Mouse (Mus musculus) kidney, embryonic 15.5 days (tissue): ENCODE data around the gene Cacng6. TPM values are rescaled to one million over a fixed set of nuclear protein-coding genes. Genes with fewer than 3 reads are reported as not detected.
A peak's percentile ranks its signal among the peaks of the same experiment; 100 is the strongest.

Experiments
- ATAC-seq: fragments of 200-750 bp; cut with Nextera tagmentation; replicated peaks from 2 replicates; pipeline ENCODE4 v1.8.0; 2017; ENCODE audit warnings: moderate TSS enrichment; ENCODE audit not compliant: low FRiP score
- H3K27ac ChIP-seq: fragments of 300-500 bp; sonication (generic); 2 replicates; pipeline ENCODE4 v1.5.1; 2015; ENCODE audit warnings: mild to moderate bottlenecking, inconsistent platforms
- H3K27me3 ChIP-seq: fragments of 300-500 bp; sonication (generic); 2 replicates; pipeline ENCODE4 v1.6.1; 2015; ENCODE audit warnings: inconsistent platforms
- H3K36me3 ChIP-seq: fragments of 300-500 bp; sonication (generic); 2 replicates; pipeline ENCODE4 v1.6.1; 2015; ENCODE audit warnings: inconsistent platforms
- H3K4me1 ChIP-seq: fragments of 300-500 bp; sonication (generic); 2 replicates; pipeline ENCODE4 v1.6.1; 2015; ENCODE audit warnings: inconsistent platforms
- H3K4me2 ChIP-seq: fragments of 300-500 bp; sonication (generic); 2 replicates; pipeline ENCODE4 v1.6.1; 2015; ENCODE audit warnings: moderate library complexity, mild to moderate bottlenecking, inconsistent platforms
- H3K4me3 ChIP-seq: fragments of 300-500 bp; sonication (generic); replicated peaks from 2 replicates; pipeline ENCODE4 v1.5.1; 2015; ENCODE audit warnings: mild to moderate bottlenecking, inconsistent platforms
- H3K9ac ChIP-seq: fragments of 300-500 bp; sonication (generic); 2 replicates; pipeline ENCODE4 v1.6.1; 2015; ENCODE audit warnings: mild to moderate bottlenecking, inconsistent platforms
- H3K9me3 ChIP-seq: fragments of 300-500 bp; sonication (generic); replicated peaks from 2 replicates; pipeline ENCODE4 v1.6.1; 2016; ENCODE audit warnings: inconsistent platforms
- WGBS: fragments of 180-500 bp; shearing (Covaris S2); methylation state at CpG from one replicate; pipeline ENCODE4 v1.1.7; 2015; ENCODE audit warnings: mixed read lengths; 5-methylcytosine and 5-hydroxymethylcytosine counted together
- polyA plus RNA-seq: library from polyadenylated mRNA; unstranded; fragments of >200 nt; fragmentation: Nextera tagmentation; extraction: Ambion mirVana; gene quantifications from 2 replicates; pipeline ENCODE4 v1.2.1, GENCODE M21; 2015

The Cacng6 gene
- 0.62 and 1.5 TPM in 2 replicates for polyA plus RNA-seq

DNA sequence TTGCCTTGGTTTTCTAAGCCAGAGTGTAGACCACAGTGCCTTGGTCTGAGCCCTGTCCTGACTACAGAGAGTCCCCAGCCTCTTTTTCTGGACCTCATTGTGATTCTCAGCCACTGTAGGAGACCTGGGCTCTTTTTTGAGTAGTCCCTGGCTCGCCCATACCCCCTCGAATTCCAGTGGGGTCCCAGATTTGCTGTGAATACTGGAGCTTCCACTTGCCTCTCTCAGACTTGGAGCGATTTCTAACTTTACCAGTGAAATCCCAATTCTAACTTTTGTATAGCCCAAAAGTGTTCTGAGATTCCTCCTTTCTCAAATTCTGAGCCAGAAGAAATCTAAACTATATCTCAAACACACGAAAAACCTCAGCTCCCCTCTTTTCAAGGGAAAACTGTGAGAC is at the start of gene Cacng6:
Gene Cacng6, plus strand, starts transcription at position 301 of the 400 bp plus-strand sequence.
- Histone ChIP-seq H3K9me3 (no peaks in the 10 kb centered on the region), H3K9ac (no peak within 1 kb of the TSS), H3K4me2 (peak within 1 kb of the TSS; percentile 58), H3K4me1 (peaks cover 14% of the 10 kb centered on the region), H3K36me3 (no peaks in the 10 kb centered on the region), H3K27ac (no peak within 1 kb of the TSS), H3K27me3 (peaks cover 80% of the 10 kb centered on the region), H3K4me3 (peak within 1 kb of the TSS; percentile 28)
- WGBS = 33% methylated on average over 4 of the region's 4 CpGs
- no peak for ATAC-seq

GRCm38 (mm10) chr7:3376831-3377230 is 47.2 kb upstream of the Cacng6 start:
- WGBS = 49% methylated on average over 4 of the region's 4 CpGs
- no peaks in the 10 kb centered on the region for H3K27me3 ChIP-seq
- ATAC-seq = no peak
- no peak overlapping the region for H3K4me3 ChIP-seq
- H3K4me1 ChIP-seq = 0 out of 2 replicates have a peak, but pooled peaks cover 2% of the 10 kb centered on the region
- H3K9me3 ChIP-seq = no peaks in the 10 kb centered on the region
- H3K9ac ChIP-seq = no peak overlapping the region
- H3K36me3 ChIP-seq = no peaks in the 10 kb centered on the region
- no peak overlapping the region for H3K27ac ChIP-seq
- H3K4me2 ChIP-seq = no peak overlapping the region

- ATAC-seq = no peak
- WGBS = 85% methylated on average over 9 of the region's 9 CpGs
These were observed 41.9 kb upstream of the Cacng6 start for GRCm38 (mm10) chr7:3382123-3382522.

DNA sequence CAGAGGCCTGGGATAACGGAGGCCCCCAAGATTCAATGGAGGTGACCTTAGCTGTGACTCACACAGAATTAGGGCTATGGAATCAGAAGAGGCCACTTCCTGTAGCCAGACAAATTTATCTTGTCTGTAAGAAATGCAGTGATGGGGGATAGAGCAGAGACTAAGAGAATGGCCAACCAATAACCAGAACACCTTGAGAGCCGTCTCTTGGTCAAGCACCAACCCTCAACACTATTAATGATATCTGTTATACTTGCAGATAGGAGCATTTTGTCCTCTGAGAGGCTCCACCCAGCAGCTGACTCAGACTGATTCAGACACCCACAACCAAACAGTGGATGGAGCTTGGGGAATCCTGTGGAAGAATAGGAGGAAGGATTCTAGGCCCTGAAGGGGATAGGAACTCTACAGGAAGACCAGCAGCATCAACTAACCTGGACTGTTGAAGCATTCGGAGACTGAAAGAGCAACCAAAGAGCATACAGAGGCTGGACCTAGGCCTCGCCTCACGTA is 39.1 kb upstream of the Cacng6 start:
- Histone ChIP-seq H3K4me1 (peaks cover 3% of the 10 kb centered on the region; the same call in 1 of the 2 replicates), H3K4me3 (no peak overlapping the region), H3K9me3 (no peaks in the 10 kb centered on the region), H3K27ac (no peak overlapping the region), H3K36me3 (no peaks in the 10 kb centered on the region), H3K9ac (no peak overlapping the region), H3K27me3 (no peaks in the 10 kb centered on the region), H3K4me2 (no peak overlapping the region)
- WGBS = 90% methylated on average over 5 of the region's 5 CpGs
- no peak for ATAC-seq

More at GRCm38 (mm10) chr7:3382123-3382522, 41.9 kb upstream of the Cacng6 start:
- H3K27me3 ChIP-seq = no peaks in the 10 kb centered on the region
- no peaks in the 10 kb centered on the region for H3K36me3 ChIP-seq
- H3K9ac ChIP-seq = no peak overlapping the region
- H3K4me2 ChIP-seq = no peak overlapping the region
- no peaks in the 10 kb centered on the region for H3K4me1 ChIP-seq
- H3K9me3 ChIP-seq = no peaks in the 10 kb centered on the region
- no peak overlapping the region for H3K27ac ChIP-seq
- H3K4me3 ChIP-seq = no peak overlapping the region

DNA sequence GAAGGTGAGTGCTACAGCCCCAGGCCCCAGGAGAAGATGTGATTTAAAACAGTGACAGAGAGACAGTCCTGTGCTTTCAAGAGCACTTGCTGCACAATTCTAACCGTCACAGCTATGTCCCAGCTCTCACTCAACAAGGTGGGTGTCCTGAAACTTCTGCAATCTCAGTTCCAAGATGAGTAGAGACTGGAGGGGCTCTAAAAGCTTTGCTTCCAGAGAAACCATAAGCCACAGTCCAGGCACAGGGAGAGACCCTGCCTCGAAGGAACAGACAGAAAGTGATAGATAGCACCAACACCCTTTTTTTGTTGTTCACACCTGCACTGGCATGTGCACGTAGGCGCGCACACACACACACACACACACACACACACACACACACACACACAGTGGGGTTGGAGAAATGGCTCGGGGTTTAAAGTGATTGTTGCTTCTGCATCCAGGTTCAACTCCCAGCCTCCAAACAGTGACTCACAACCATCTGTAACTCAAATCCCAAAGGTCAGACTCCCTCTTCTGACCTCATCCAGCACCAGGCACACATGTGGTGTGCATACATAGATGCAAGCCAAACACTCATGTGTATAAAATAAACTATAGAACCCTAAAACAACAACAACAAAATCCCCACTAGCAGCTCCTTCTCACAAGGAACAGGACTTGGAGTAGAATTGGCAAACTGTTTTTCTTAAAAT is 37.8 kb upstream of the Cacng6 start:
- H3K9me3 ChIP-seq = no peaks in the 10 kb centered on the region
- no peaks in the 10 kb centered on the region for H3K36me3 ChIP-seq
- no peak overlapping the region for H3K4me2 ChIP-seq
- H3K9ac ChIP-seq = no peak overlapping the region
- no peak overlapping the region for H3K4me3 ChIP-seq
- no peak overlapping the region for H3K27ac ChIP-seq
- ATAC-seq = no peak
- H3K4me1 ChIP-seq = peaks cover 10% of the 10 kb centered on the region
- 77% methylated on average over 6 of the region's 6 CpGs for WGBS
- H3K27me3 ChIP-seq = no peaks in the 10 kb centered on the region

GRCm38 (mm10) chr7:3387761-3388160 is 36.2 kb upstream of the Cacng6 start:
- Histone ChIP-seq H3K4me1 (peaks cover 17% of the 10 kb centered on the region), H3K4me2 (no peak overlapping the region), H3K4me3 (no peak overlapping the region), H3K9me3 (no peaks in the 10 kb centered on the region), H3K36me3 (no peaks in the 10 kb centered on the region), H3K9ac (no peak overlapping the region), H3K27me3 (no peaks in the 10 kb centered on the region), H3K27ac (no peak overlapping the region)
- no peak for ATAC-seq
- WGBS = 82% methylated on average over 18 of the region's 18 CpGs

GRCm38 (mm10) chr7:3388885-3389284 is 35.1 kb upstream of the Cacng6 start:
- H3K27ac ChIP-seq = no peak overlapping the region
- H3K4me3 ChIP-seq = no peak overlapping the region
- no peaks in the 10 kb centered on the region for H3K9me3 ChIP-seq
- no peak overlapping the region for H3K9ac ChIP-seq
- whole genome bisulfite sequencing = 67% methylated on average over 6 of the region's 6 CpGs
- no peaks in the 10 kb centered on the region for H3K36me3 ChIP-seq
- peaks cover 17% of the 10 kb centered on the region for H3K4me1 ChIP-seq
- H3K27me3 ChIP-seq = no peaks in the 10 kb centered on the region
- no peak for ATAC-seq
- peak overlapping the region; percentile 56; the same call in 1 of the 2 replicates for H3K4me2 ChIP-seq

GRCm38 (mm10) chr7:3389444-3390412 is 34.3 kb upstream of the Cacng6 start:
- H3K27ac ChIP-seq = peak overlapping the region; percentile 37; the same call in 1 of the 2 replicates
- under 1% methylated on average over 16 of the region's 17 CpGs for WGBS

DNA sequence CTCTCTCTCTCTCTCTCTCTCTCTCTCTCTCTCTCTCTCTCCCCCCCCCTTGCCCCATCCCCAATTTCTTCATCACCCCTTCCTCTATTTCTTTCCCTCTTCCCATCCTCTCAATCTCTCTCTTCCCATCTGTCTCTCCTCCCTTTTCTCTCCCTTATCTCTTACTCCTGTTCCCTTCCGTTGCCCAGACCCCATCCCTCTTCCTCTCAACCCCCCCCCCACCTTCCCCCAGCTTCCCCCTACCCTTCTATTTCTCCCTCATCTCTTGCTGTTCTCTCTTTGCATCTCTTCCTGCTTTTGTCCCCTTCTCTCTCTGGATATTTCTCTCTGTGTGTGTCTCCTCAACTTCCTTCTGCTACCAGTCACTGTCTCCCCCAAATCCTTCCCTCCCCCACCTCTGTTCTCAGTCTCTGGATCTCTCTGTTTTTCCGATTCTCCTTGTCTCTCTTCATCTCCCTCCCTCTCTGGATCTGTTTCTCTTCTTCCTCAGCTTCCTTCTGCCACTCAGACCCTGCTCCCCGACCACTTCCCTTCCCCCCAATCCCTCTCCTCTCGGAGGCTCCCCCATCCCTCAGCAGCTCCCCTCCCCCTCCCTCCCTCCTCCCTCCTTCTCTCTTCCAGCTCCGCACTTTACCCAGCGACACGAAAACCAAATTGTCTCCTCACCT is 33.4 kb upstream of the Cacng6 start, which contains the start of gene Cacng8:
Gene Cacng8, plus strand, starts transcription at position 271 of the 668 bp plus-strand sequence.
- 0% methylated on average over 7 of the region's 7 CpGs for WGBS
- no peak; the same call in 1 of the 2 replicates for ATAC-seq
- Histone ChIP-seq H3K36me3 (no peaks in the 10 kb centered on the region), H3K4me1 (peaks cover 17% of the 10 kb centered on the region), H3K4me2 (peak within 1 kb of the TSS; percentile 56), H3K9me3 (no peaks in the 10 kb centered on the region), H3K27ac (peak within 1 kb of the TSS; percentile 37; the same call in 1 of the 2 replicates), H3K4me3 (peak within 1 kb of the TSS; percentile 32), H3K27me3 (no peaks in the 10 kb centered on the region), H3K9ac (no peak within 1 kb of the TSS)

More at GRCm38 (mm10) chr7:3389444-3390412, 34.3 kb upstream of the Cacng6 start:
- H3K4me3 ChIP-seq = peak overlapping the region; percentile 32
- H3K27me3 ChIP-seq = no peaks in the 10 kb centered on the region
- H3K9ac ChIP-seq = no peak overlapping the region
- H3K4me2 ChIP-seq = peak overlapping the region; percentile 56
- ATAC-seq = no peak; the same call in 1 of the 2 replicates
- no peaks in the 10 kb centered on the region for H3K36me3 ChIP-seq
- H3K4me1 ChIP-seq = peaks cover 17% of the 10 kb centered on the region
- H3K9me3 ChIP-seq = no peaks in the 10 kb centered on the region

- no peaks in the 10 kb centered on the region for H3K27me3 ChIP-seq
- WGBS = 6% methylated on average over 12 of the region's 12 CpGs
- H3K9me3 ChIP-seq = no peaks in the 10 kb centered on the region
- H3K36me3 ChIP-seq = no peaks in the 10 kb centered on the region
- H3K4me3 ChIP-seq = peak overlapping the region; percentile 32
- no peak overlapping the region for H3K27ac ChIP-seq
- no peak for ATAC-seq
- peak overlapping the region; percentile 56 for H3K4me2 ChIP-seq
- peaks cover 17% of the 10 kb centered on the region for H3K4me1 ChIP-seq
- H3K9ac ChIP-seq = no peak overlapping the region
These were observed 32.9 kb upstream of the Cacng6 start for GRCm38 (mm10) chr7:3391081-3391451.

- 25% methylated on average over 4 of the region's 4 CpGs for WGBS
- Histone ChIP-seq H3K27ac (no peak overlapping the region), H3K27me3 (no peaks in the 10 kb centered on the region), H3K4me2 (peak overlapping the region; percentile 56), H3K9me3 (no peaks in the 10 kb centered on the region), H3K4me1 (peaks cover 17% of the 10 kb centered on the region), H3K4me3 (no peak overlapping the region), H3K36me3 (no peaks in the 10 kb centered on the region), H3K9ac (no peak overlapping the region)
- ATAC-seq = no peak
These were observed 32.2 kb upstream of the Cacng6 start for GRCm38 (mm10) chr7:3391809-3392208.
